Comparison of ENCODE assay signal across 22 mouse cellular contexts in the genomic region with DNA sequence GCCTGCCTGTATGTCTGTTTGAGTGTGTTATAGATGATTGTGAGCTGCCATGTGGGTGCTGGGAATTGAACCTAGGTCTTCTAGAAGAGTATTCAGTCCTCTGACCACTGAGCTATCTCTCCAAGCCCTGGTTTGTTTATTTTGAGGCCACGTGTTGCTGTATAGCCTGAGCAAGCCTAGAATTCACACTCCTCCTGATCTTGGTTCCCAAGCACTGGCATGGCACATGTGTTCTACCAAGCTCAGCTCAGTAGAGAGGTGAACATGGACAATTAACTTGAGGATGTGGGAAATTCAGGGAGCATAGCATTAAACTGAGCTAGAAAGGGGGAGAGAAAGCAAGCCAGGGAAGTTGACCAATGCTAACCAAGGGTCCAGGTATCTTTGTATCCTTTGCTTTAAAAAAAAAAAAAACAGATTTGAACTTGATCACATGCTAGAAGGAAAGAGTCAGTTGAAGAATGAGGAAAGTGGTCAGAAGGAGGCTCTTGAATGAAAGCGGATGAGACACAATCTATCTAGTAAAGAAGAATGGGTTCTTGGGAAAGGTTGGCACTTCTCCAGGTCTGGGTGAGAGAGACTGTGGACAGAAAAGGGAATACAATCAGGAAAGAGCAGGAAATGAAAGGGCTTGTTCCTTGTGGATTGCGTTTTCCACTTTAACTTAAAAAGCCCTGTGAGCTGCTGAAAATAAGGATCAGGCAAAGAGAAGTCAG. TPM values are rescaled to one million over a fixed set of nuclear protein-coding genes. Genes with fewer than 3 reads are reported as not detected.
"Had no signal": no experiment of that assay in that cellular context is flagged by ENCODE, and none has a peak within 500 bp of the region (broad histone marks: within the 10 kb centered on the region; RNA-seq: fewer than 3 reads in every experiment).

No protein-coding gene starts in this region.

- H3K27me3 ChIP-seq: hindbrain, embryonic 13.5 days; limb, embryonic 13.5 days; liver, embryonic 13.5 days had no signal

- H3K27ac ChIP-seq: hindbrain, embryonic 13.5 days; hindbrain, postnatal 0 days; layer of hippocampus, adult 2 months; limb, embryonic 13.5 days; liver, embryonic 13.5 days; midbrain, embryonic 10.5 days had no signal

- DNase-seq: kidney, adult 18-20 months; kidney, postnatal 10 days; kidney, postnatal 4 days; left cerebral cortex, postnatal 4 days; liver, embryonic 13.5 days; spleen, adult 18-20 months; thymus, adult 2 months; thymus, postnatal 25 days had no signal

- ATAC-seq: hindbrain, postnatal 0 days; midbrain, embryonic 16.5 days had no signal

- H3K9me3 ChIP-seq: hindbrain, embryonic 13.5 days; limb, embryonic 13.5 days; liver, embryonic 13.5 days; midbrain, embryonic 10.5 days had no signal

- H3K4me2 ChIP-seq: hindbrain, embryonic 13.5 days; limb, embryonic 13.5 days; liver, embryonic 13.5 days had no signal

- H3K4me1 ChIP-seq: hindbrain, embryonic 13.5 days; limb, embryonic 13.5 days; midbrain, embryonic 10.5 days had no signal

- H3K9ac ChIP-seq: hindbrain, embryonic 13.5 days; limb, embryonic 13.5 days; liver, embryonic 13.5 days had no signal

- H3K36me3 ChIP-seq: hindbrain, embryonic 13.5 days; limb, embryonic 13.5 days; liver, embryonic 13.5 days; midbrain, embryonic 10.5 days had no signal

- H3K4me3 ChIP-seq: hindbrain, embryonic 13.5 days; layer of hippocampus, adult 2 months; limb, embryonic 13.5 days; liver, embryonic 13.5 days; midbrain, embryonic 10.5 days had no signal

RNA-seq across cellular contexts. Expression of gene Fcamr, which starts 38.5 kb away (rescaled TPM):
- total RNA-seq: hindbrain, postnatal 0 days; layer of hippocampus, adult 2 months; layer of hippocampus, postnatal 14 days; left cerebral cortex, adult 18-20 months; left cerebral cortex, postnatal 10 days; left cerebral cortex, postnatal 4 days; megakaryocyte, adult 5-6 weeks had no signal
- polyA plus RNA-seq: hindbrain, embryonic 13.5 days; hindbrain, postnatal 0 days; kidney, embryonic 14.5 days; limb, embryonic 13.5 days; liver, embryonic 13.5 days; midbrain, embryonic 10.5 days; midbrain, embryonic 16.5 days; neural tube, embryonic 14.5 days had no signal

RNA-seq across cellular contexts. Expression of gene Gm29427, which starts 46.6 kb away (rescaled TPM):
- total RNA-seq: hindbrain, postnatal 0 days; layer of hippocampus, adult 2 months; left cerebral cortex, adult 18-20 months; left cerebral cortex, postnatal 10 days; left cerebral cortex, postnatal 4 days; megakaryocyte, adult 5-6 weeks had no signal
- polyA plus RNA-seq: hindbrain, postnatal 0 days; intestine, embryonic 14.5 days; kidney, embryonic 14.5 days; limb, embryonic 13.5 days; liver, embryonic 13.5 days; midbrain, embryonic 10.5 days; midbrain, embryonic 16.5 days; neural tube, embryonic 14.5 days; stomach, embryonic 14.5 days had no signal
